Mouse (Mus musculus): ENCODE results near the gene Gbp7.

GRCm38 (mm10) chr3:142578342-142578741, 48.2 kb downstream of the Gbp7 start:
- TF ChIP-seq POLR2A (IDR thresholded peaks at IDR 0.05; ENCODE audit: control insufficient read depth in 1 of 2, insufficient read depth in 1 of 2, low read depth in 1 of 2, low read length in 2 of 2, poor library complexity in 1 of 2) (no peak), CTCF (IDR thresholded peaks at IDR 0.05 in 2 of 3, conservative IDR thresholded peaks at IDR 0.05 in 1 of 3; ENCODE audit: control insufficient read depth in 1 of 3, insufficient read depth in 1 of 3, low read depth in 2 of 3, low read length in 3 of 3, poor library complexity in 1 of 3, severe bottlenecking in 1 of 3) (no peak), MAX (IDR thresholded peaks at IDR 0.05; ENCODE audit: low read length) (no peak)

All from MEL (cell line).